Mouse (Mus musculus): ENCODE measurements at regions not wholly inside any gene's neighbourhood (a gene's known extent, or its start where the extent isn't known, plus 50 kb on each side); places are given as distances from the start of the nearest gene placed in this dataset.
A peak's percentile ranks its signal among the peaks of the same experiment; 100 is the strongest.

DNA sequence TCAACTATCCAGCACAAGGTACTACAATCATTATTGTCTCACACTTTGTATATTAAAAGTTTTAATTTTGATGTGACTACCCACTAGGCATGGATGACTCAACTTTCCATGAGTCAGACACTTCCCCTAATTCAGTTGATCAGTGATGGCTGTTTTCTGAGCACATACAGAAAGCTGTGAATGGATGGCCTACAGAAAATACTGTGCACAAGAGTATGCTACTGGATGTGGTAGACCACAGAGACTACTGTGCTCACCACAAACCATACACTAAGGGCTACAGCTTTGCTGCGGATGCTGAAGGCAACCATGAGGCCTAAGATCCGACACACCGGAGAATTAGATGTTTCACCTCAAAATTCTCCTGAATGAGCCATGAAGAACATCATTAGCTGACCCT is 174.4 kb upstream of the March1 start:
- DNase-seq (ENCODE audit: low spot score in 2 of 2): no peak

DNA sequence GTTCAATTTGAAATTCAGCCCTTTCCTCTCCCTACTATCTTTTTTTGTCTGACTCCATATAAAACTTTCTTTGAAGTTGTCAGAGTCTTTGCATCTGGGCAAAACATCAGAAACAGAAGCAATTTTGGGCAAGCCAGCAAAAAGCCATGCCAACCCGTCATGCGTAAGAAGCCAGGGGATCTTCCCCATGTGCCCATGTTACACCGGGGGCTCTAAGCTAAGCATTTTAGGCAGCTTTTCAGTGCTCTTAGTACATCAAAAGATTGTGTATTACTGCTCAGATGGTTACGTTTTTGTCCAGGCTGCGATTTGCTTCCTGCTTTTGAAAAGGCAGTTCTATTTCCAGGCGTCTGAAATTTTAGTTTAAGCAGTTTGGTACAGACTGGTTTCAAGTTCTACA is 196.8 kb upstream of the March1 start:
- no peak for DNase-seq (ENCODE audit: low spot score in 2 of 2)

DNA sequence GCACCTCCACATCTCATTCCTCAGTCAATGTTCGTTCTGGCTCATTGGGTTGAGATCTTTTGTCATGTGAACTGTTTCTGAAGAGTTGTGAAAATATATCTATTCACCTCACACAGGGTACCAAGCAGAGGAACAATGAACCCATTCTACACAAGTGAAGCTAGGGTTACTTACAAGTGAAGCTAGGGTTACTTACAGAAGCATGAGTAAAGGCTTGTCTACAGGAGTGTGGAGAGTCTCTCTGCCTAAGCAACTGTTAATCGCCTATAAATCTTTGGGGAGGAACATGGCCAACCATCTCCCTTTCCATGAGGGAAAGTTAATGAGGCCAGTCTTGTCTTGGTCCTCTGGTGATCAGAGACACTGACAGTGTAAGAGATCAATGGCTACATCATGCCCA is 199.8 kb upstream of the March1 start:
- no peak for DNase-seq (ENCODE audit: low spot score in 2 of 2)

DNA sequence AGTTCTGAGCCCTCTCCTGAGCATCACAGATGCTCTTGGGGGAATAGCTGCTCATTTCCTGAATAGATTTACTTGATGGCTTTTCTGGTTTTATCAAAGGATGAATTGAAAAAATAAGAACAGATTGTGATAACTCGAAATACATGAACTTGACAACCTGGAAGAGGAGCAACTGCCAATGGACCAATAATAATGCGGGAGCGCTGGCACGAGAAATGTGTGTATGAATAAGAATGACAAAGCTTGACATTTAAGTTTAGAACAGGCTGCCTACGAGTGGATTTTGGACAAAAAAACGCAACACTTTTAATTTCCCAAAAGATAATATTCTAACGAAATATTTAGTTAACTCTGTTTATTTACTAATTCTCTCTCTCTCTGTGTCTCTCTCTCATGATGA is 203.5 kb upstream of the March1 start:
- DNase-seq (ENCODE audit: low spot score in 2 of 2): no peak

DNA sequence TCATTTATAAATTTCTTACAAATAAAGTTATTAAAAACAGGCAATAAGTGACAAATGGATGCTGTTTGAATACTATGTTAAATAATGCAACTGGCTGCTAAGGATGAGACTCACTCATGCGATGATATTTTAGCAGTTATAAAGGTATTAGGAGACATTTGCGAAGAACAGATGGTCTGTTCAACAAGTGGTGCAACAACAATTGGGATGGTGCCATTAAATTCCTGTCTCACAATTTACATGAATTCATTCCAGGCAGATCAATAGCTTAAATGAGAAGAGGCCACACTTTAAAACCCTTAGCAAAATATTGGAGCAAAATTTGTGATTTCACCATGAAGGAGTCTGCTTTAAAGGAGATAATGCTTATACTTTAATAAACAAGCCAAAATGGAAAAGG is 205.4 kb upstream of the March1 start:
- no peak for DNase-seq (ENCODE audit: low spot score in 2 of 2)

DNA sequence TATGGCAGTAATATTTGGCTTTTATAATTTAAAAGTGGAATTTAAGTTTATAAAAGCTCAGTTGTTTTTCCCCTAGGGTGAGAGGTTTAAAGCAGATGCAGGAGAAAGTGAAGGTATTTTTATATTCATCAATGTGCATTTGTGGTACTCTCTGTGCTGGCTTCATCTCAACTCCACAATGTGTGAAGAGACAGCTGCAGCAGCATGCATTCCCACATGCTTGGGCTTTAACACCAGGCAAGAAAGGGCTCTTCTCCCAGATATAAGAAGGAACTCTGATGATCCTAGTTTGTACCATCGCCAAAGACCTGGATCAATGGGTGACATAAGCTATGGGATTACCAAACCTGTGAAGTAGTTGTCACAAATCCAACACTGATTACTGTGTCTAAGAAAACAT is 221.9 kb upstream of the March1 start:
- DNase-seq (ENCODE audit: low spot score in 2 of 2): no peak

DNA sequence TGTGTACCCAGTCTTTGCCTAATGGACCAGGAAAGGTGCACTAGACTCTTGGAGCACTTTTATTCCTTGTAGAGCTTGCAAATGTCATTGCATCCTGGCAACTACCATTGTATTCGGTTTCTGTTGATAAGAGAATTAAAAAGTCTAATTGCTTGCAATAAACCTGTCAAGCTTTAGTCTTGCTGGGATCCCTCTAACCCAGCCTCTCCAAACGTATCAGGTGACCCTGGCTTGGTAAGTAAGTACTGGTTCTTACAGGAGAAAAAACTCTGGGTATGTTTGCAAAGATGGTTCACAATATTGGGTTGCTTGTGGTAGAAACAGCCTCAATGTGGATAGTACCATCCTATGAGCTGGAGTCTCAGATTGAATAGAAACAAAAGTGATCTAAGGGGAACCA is 226.6 kb upstream of the BC030870 start:
- DNase-seq (ENCODE audit: low spot score in 2 of 2): no peak

DNA sequence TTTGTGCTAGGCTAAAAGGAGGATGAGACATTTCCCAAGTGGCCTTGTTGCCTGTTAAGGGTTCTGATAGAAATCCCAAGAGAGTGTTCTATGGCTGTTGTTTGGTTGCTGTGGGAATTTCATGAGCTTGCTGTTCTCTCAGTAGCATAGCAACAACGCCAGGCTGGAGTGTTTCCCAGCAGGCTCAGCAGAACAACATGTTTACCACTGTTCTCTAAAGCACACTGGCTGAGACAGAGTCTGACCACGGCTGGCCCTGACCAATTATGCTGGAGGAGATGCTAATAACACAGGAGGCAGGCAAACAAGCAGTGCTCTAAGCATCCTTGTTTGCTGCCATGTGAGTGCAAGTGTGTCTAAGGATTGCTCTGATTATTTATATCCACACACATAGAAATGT is 220.0 kb upstream of the BC030870 start:
- DNase-seq (ENCODE audit: low spot score in 2 of 2): peak in 1 of 2 experiments; percentile 16

DNA sequence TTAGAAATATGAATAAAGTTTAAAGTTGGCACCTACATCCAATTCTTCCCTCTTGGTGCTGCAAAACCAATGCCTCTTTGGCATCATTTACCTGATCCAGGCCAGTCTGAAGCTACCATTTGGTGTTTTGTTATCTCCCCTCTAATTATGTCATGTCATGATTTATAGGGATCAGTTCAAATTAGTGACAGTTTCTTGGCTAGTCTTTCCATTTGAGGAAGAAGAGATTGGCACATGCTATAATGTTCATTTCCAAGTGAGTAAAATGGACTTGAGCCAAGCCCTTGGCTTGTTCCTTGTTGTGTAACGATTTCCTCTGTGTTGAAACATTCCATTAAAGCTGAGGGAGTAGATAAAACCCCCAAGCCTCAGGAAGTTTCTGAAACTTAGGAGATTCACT is 201.8 kb upstream of the BC030870 start:
- DNase-seq (ENCODE audit: low spot score in 2 of 2): no peak

DNA sequence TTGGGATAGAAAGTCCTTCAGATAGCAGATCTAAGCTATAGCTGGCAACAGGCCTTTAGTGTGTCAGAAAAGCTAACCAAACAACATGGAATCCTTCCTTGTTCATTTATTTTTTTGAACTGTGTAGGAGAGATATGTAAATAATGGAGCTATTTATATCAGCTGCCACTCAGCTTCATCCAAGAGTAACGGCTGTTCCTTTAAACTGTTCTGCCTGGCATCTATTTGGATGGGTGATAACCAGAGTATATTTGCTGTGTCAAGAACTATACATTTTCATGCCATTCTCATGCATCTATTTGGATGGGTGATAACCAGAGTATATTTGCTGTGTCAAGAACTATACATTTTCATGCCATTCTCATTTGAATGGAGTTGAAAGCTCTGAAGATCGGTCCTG is 159.3 kb upstream of the BC030870 start:
- DNase-seq (ENCODE audit: low spot score in 2 of 2): no peak

DNA sequence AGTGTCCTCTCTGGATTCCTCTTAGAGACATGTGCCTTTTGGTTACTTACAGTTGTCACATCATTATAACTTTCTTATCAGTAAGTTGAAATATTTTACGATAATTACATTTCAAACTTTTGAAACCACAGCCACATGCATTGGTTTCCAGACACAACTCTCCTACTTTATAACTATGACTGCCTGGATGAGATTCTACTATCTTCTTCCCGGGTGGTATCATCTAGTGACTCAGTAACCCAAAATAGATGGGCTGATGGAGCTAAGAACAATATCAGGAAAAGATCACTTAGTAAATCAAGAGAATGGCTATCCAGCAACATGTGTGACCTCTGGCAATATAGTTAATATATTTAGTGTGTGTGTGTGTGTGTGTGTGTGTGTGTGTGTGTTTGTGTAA is 151.0 kb upstream of the BC030870 start:
- DNase-seq (ENCODE audit: low spot score in 2 of 2): no peak
